ENCODE assay signal across 25 mouse cellular contexts in genomic region chr12:40383718-40384117, GRCm38 (mm10).
DNase-seq lines count a peak whose midpoint lies in the region; TF ChIP-seq lines count a peak whose summit lies in the region.
"Had no signal": no experiment of that assay in that cellular context is flagged by ENCODE, and none has a peak within 500 bp of the region (broad histone marks: within the 10 kb centered on the region; RNA-seq: fewer than 3 reads in every experiment).

No protein-coding gene starts in this region.

- no peaks in the 10 kb centered on the region for H3K79me2 ChIP-seq in CH12.LX (replicated peaks; ENCODE audit: control insufficient read depth, extremely low read depth, insufficient read depth, poor library complexity, severe bottlenecking)

- H3K9me3 ChIP-seq in CH12.LX (replicated peaks; ENCODE audit: low read length) = no peaks in the 10 kb centered on the region
- H3K9me3 ChIP-seq: embryonic facial prominence, embryonic 10.5 days; embryonic facial prominence, embryonic 15.5 days; heart, embryonic 10.5 days; liver, embryonic 12.5 days; stomach, embryonic 15.5 days had no signal

- H3K36me3 ChIP-seq in CH12.LX (replicated peaks in 1 of 2; ENCODE audit: control insufficient read depth in 1 of 2, insufficient read depth in 1 of 2, low read length in 1 of 2) = peaks cover 0 to 3% of the 10 kb centered on the region in 2 experiments
- H3K36me3 ChIP-seq: embryonic facial prominence, embryonic 10.5 days; embryonic facial prominence, embryonic 15.5 days; heart, embryonic 10.5 days; liver, embryonic 12.5 days; stomach, embryonic 15.5 days had no signal

- no peak for TF ChIP-seq EP300 in CH12.LX (IDR thresholded peaks at IDR 0.05; ENCODE audit: low read length)

- in situ Hi-C loops in CH12.LX (cut with MboI; ENCODE audit: low pct_ligation_motif_present, low pct_unique_long_range_greater_than_20kb, low sequenced_read_pairs) = no loop called here

- TF ChIP-seq POLR2A in CH12.LX (IDR thresholded peaks at IDR 0.05; ENCODE audit: low read depth, low read length) = no peak

- peaks cover 10 to 48% of the 10 kb centered on the region in 2 experiments for H3K4me1 ChIP-seq in CH12.LX (ENCODE audit: control insufficient read depth in 1 of 2, insufficient read depth in 2 of 2)
- H3K4me1 ChIP-seq: liver, embryonic 12.5 days; stomach, embryonic 15.5 days had no signal

- no peak overlapping the region for H3K4me3 ChIP-seq in layer of hippocampus, adult 2 months
- H3K4me3 ChIP-seq in CH12.LX (replicated peaks in 1 of 3; ENCODE audit: low read depth in 2 of 3, low read length in 2 of 3, poor library complexity in 1 of 3) = no peak overlapping the region
- H3K4me3 ChIP-seq: embryonic facial prominence, embryonic 10.5 days; embryonic facial prominence, embryonic 15.5 days; heart, embryonic 10.5 days; liver, embryonic 12.5 days; stomach, embryonic 15.5 days had no signal

- TF ChIP-seq RAD21 in CH12.LX (IDR thresholded peaks at IDR 0.05; ENCODE audit: low read depth, low read length) = no peak

- H3K9ac ChIP-seq in CH12.LX (ENCODE audit: insufficient read depth, low read depth) = no peak overlapping the region
- H3K9ac ChIP-seq: embryonic facial prominence, embryonic 15.5 days; hindbrain, embryonic 14.5 days; liver, embryonic 12.5 days; liver, postnatal 0 days; stomach, embryonic 15.5 days had no signal

- H3K4me2 ChIP-seq in CH12.LX (ENCODE audit: insufficient read depth, low read depth, poor library complexity, severe bottlenecking) = no peak overlapping the region
- H3K4me2 ChIP-seq: embryonic facial prominence, embryonic 15.5 days; hindbrain, embryonic 14.5 days; liver, embryonic 12.5 days; stomach, embryonic 15.5 days had no signal

- dilution Hi-C loops in CH12.LX (cut with MboI; ENCODE audit: extremely low pct_ligation_motif_present, extremely low pct_unique_long_range_greater_than_20kb, low sequenced_read_pairs) = no loop called here

- peak; percentile 30 for DNase-seq in adrenal gland, adult 2 months
- DNase-seq in adrenal gland, adult 8-10 months = no peak
- no peak for DNase-seq in layer of hippocampus, adult 2 months (ENCODE audit: low spot score in 2 of 2)
- DNase-seq in layer of hippocampus, adult 8-10 months (ENCODE audit: low spot score in 2 of 2) = no peak
- DNase-seq in CH12.LX (ENCODE audit: extremely low read depth) = peak; percentile 43
- DNase-seq in induced T-regulatory cell, adult 2 months (ENCODE audit: low read depth) = peak; percentile 34
- DNase-seq in cerebellum, adult 11 months = no peak
- DNase-seq: adrenal gland, postnatal 25 days; cerebellum, adult 2 months; cerebellum, postnatal 14 days; kidney, adult 11 months; kidney, postnatal 14 days; layer of hippocampus, postnatal 36 days; left cerebral cortex, postnatal 4 days; liver, postnatal 0 days; midbrain, embryonic 14.5 days; right cerebral cortex, postnatal 25 days; thymus, postnatal 25 days had no signal

- no peaks in the 10 kb centered on the region for H3K27me3 ChIP-seq in CH12.LX (replicated peaks)
- H3K27me3 ChIP-seq: embryonic facial prominence, embryonic 15.5 days; liver, embryonic 12.5 days; stomach, embryonic 15.5 days had no signal

- peak overlapping the region; percentile 78 for H3K27ac ChIP-seq in layer of hippocampus, adult 2 months
- no peak overlapping the region for H3K27ac ChIP-seq in CH12.LX (ENCODE audit: insufficient read depth, low read depth)
- H3K27ac ChIP-seq: embryonic facial prominence, embryonic 10.5 days; embryonic facial prominence, embryonic 15.5 days; heart, embryonic 10.5 days; hindbrain, embryonic 14.5 days; liver, embryonic 12.5 days; macrophage; stomach, embryonic 15.5 days had no signal

- TF ChIP-seq CTCF in layer of hippocampus, adult 2 months (conservative IDR thresholded peaks at IDR 0.05) = no peak
- no peak for TF ChIP-seq CTCF in CH12.LX (conservative IDR thresholded peaks at IDR 0.05 in 1 of 2, IDR thresholded peaks at IDR 0.05 in 1 of 2; ENCODE audit: low read depth in 2 of 2, low read length in 2 of 2)

TF ChIP-seq in CH12.LX, 34 proteins besides CTCF, POLR2A, EP300 and RAD21:
- TF ChIP-seq MAX (IDR thresholded peaks at IDR 0.05; ENCODE audit: low read length) (no peak), JUND (conservative IDR thresholded peaks at IDR 0.05; ENCODE audit: low read depth, low read length) (peak; percentile 28; the same call in 1 of the 2 replicates), IRF4 (IDR thresholded peaks at IDR 0.05; ENCODE audit: low read depth, low read length) (peak; percentile 31; the same call in 1 of the 2 replicates)
TF ChIP-seq in CH12.LX: peak in this region for 2.

Comparison
In these comparisons a context has a peak if more than half of its experiments do, and no peak if none do; other contexts are left out.
1. DNase-seq: peak in adrenal gland, adult 2 months (single experiment), CH12.LX (single experiment) and induced T-regulatory cell, adult 2 months (single experiment); none in adrenal gland, adult 8-10 months (single experiment), layer of hippocampus, adult 2 months (0 of 2), layer of hippocampus, adult 8-10 months (0 of 2) and cerebellum, adult 11 months (single experiment).